Mouse (Mus musculus) liver, embryonic 13.5 days (tissue): ENCODE results near the gene Rgs11. TPM values are rescaled to one million over a fixed set of nuclear protein-coding genes. Genes with fewer than 3 reads are reported as not detected.

Experiments used
- ATAC-seq: fragments of 200-750 bp; cut with Nextera tagmentation; 2 replicates; pipeline ENCODE4 v1.8.0; 2017; ENCODE audit warnings: low read depth, mild to moderate bottlenecking, moderate number of reproducible peaks, moderate library complexity
- DNase-seq: peaks from one replicate; pipeline ENCODE4 v3.0.0; 2022
- H3K27ac ChIP-seq: fragments of 300-500 bp; sonication (generic); 2 replicates; pipeline ENCODE4 v1.5.1; 2015; ENCODE audit warnings: moderate library complexity, mild to moderate bottlenecking, inconsistent platforms
- H3K27me3 ChIP-seq: fragments of 300-500 bp; sonication (generic); 2 replicates; pipeline ENCODE4 v1.6.1; 2015; ENCODE audit warnings: mild to moderate bottlenecking, inconsistent platforms
- H3K36me3 ChIP-seq: fragments of 300-500 bp; sonication (generic); 2 replicates; pipeline ENCODE4 v1.6.1; 2015; ENCODE audit warnings: mild to moderate bottlenecking, inconsistent platforms
- H3K4me1 ChIP-seq: fragments of 300-500 bp; sonication (generic); replicated peaks from 2 replicates; pipeline ENCODE4 v1.6.1; 2015; ENCODE audit warnings: inconsistent platforms
- H3K4me2 ChIP-seq: fragments of 300-500 bp; sonication (generic); 2 replicates; pipeline ENCODE4 v1.6.1; 2015; ENCODE audit warnings: inconsistent platforms, mild to moderate bottlenecking, moderate library complexity
- H3K4me3 ChIP-seq: fragments of 300-500 bp; sonication (generic); replicated peaks from 2 replicates; pipeline ENCODE4 v1.5.1; 2015; ENCODE audit warnings: mild to moderate bottlenecking, inconsistent platforms
- H3K9ac ChIP-seq: fragments of 300-500 bp; sonication (generic); 2 replicates; pipeline ENCODE4 v1.6.1; 2015; ENCODE audit warnings: mild to moderate bottlenecking, inconsistent platforms
- H3K9me3 ChIP-seq: fragments of 300-500 bp; sonication (generic); replicated peaks from 2 replicates; pipeline ENCODE4 v1.6.1; 2016; ENCODE audit warnings: inconsistent platforms
- WGBS: fragments of 180-500 bp; shearing (Covaris S2); methylation state at CpG from one replicate; pipeline ENCODE4 v1.1.7; 2015; ENCODE audit not compliant: insufficient replicate concordance; 5-methylcytosine and 5-hydroxymethylcytosine counted together
- polyA plus RNA-seq: library from polyadenylated mRNA; unstranded; fragments of >200 nt; fragmentation: Nextera tagmentation; extraction: Ambion mirVana; gene quantifications from 2 replicates; pipeline ENCODE4 v1.2.1, GENCODE M21; 2015

Rgs11 gene
- polyA plus RNA-seq, 1 experiment from 2014 or later = 0.48 TPM

- DNase-seq (no peak), ATAC-seq (no peak)
- H3K9me3 ChIP-seq = no peaks in the 10 kb centered on the region
- WGBS = 66% methylated on average over 5 of the region's 5 CpGs
- H3K4me1 ChIP-seq = peaks cover 14% of the 10 kb centered on the region
- no peak overlapping the region for H3K27ac ChIP-seq
- peaks cover 4% of the 10 kb centered on the region; the same call in 1 of the 2 replicates for H3K36me3 ChIP-seq
- no peaks in the 10 kb centered on the region for H3K27me3 ChIP-seq
- no peak overlapping the region for H3K4me3 ChIP-seq
- no peak overlapping the region for H3K4me2 ChIP-seq
- H3K9ac ChIP-seq = no peak overlapping the region
Observed at GRCm38 (mm10) chr17:26231156-26231555, 28.4 kb downstream of the Rgs11 start.

- ATAC-seq = no peak
- Histone ChIP-seq H3K27me3 (no peaks in the 10 kb centered on the region), H3K36me3 (peaks cover 4% of the 10 kb centered on the region; the same call in 1 of the 2 replicates), H3K4me1 (peaks cover 26% of the 10 kb centered on the region), H3K9me3 (no peaks in the 10 kb centered on the region), H3K4me3 (no peak overlapping the region), H3K27ac (no peak overlapping the region), H3K9ac (no peak overlapping the region), H3K4me2 (no peak overlapping the region)
- DNase-seq = no peak
- 60% methylated on average over 8 of the region's 8 CpGs for WGBS
Observed at GRCm38 (mm10) chr17:26232863-26233262, 30.1 kb downstream of the Rgs11 start.

DNA sequence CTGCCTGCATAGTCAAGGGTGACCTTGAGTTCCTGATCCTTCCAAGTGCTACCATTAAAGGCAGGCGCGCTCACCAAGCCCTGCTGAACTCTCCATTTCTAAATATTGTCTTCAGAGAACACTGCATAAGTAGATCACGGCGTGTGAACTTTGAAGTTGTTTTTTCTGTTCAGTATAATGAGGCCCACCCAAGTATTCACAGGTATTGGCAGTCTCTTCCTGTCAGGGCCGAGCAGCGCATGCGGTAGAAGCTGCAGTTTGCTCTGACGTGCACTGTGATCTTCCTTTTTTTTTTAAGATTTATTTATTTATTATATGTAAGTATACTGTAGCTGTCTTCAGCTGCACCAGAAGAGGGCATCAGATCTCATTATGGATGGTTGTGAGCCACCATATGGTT lies 31.6 kb downstream of the Rgs11 start:
- Histone ChIP-seq H3K27ac (no peak overlapping the region), H3K9me3 (no peaks in the 10 kb centered on the region), H3K9ac (no peak overlapping the region), H3K4me3 (no peak overlapping the region), H3K4me1 (peaks cover 34% of the 10 kb centered on the region), H3K4me2 (no peak overlapping the region), H3K27me3 (no peaks in the 10 kb centered on the region), H3K36me3 (peaks cover 4% of the 10 kb centered on the region; the same call in 1 of the 2 replicates)
- ATAC-seq = no peak
- no peak for DNase-seq
- 86% methylated on average over 8 of the region's 8 CpGs for WGBS

DNA sequence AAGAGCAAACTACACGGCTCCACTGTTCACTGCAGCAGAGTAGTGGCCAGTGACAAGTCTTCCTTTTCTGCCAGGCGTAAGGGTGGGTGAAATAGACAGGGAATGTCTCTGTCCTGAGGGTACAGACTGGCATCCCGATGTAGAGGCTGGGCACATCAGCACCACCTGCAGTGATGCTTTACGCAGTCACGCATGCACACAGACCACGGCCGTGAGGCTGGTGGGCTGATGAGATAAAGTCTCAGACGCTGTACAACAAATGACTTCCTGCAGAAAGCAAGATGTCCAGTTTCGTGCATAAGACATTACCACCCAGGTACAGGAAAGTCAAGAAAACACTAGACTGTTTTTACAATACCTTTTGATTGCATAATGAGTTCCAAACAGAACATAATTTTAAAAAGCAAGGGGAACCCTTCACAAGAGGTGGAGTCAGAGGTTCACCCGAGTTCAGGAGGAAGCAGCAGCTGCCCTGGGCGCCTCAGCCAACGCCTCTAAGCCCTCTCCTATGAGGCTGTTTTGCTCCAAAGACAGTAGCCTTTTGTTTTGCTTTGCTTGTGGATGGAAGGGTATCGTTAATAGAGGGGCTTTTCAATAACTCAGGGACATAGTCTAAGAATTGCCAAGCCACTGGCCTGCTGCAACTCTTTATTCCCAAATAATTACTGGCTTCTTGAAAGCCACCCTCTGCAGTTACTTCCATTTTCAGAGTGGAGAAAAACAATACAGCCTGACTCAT lies 32.5 kb downstream of the Rgs11 start:
- Histone ChIP-seq H3K4me3 (no peak overlapping the region), H3K4me2 (no peak overlapping the region), H3K27ac (peak overlapping the region; percentile 19; the same call in 1 of the 2 replicates), H3K9ac (no peak overlapping the region), H3K9me3 (no peaks in the 10 kb centered on the region), H3K27me3 (no peaks in the 10 kb centered on the region), H3K4me1 (peaks cover 42% of the 10 kb centered on the region), H3K36me3 (peaks cover 4% of the 10 kb centered on the region; the same call in 1 of the 2 replicates)
- WGBS = 33% methylated on average over 13 of the region's 13 CpGs
- ATAC-seq (no peak), DNase-seq (no peak)

DNA sequence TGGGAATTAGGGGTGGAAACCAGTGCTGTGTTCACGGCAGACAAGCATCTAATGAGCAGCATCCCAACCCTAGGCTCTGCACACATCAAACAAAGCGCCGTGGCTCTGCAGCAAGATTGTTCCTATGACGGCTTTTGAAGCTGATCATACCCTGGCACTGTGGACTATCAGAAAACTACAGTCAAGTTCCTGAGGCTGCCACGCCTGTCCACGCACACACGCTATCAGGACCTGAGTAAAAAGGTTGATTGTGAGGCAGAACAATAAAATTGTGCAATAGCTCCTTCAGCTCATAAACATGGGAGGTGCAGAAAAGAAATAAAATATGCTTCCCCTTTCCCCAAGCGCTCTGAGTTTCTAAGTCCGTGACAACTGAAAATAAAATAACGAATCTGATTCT lies 34.9 kb downstream of the Rgs11 start:
- H3K27ac ChIP-seq = no peak overlapping the region
- ATAC-seq (peak; percentile 54), DNase-seq (no peak)
- H3K9me3 ChIP-seq = no peaks in the 10 kb centered on the region
- H3K9ac ChIP-seq = no peak overlapping the region
- no peaks in the 10 kb centered on the region for H3K27me3 ChIP-seq
- H3K4me2 ChIP-seq = no peak overlapping the region; the same call in 1 of the 2 replicates
- peaks cover 57% of the 10 kb centered on the region for H3K4me1 ChIP-seq
- no peak overlapping the region for H3K4me3 ChIP-seq
- WGBS = 38% methylated on average over 10 of the region's 10 CpGs
- H3K36me3 ChIP-seq = peaks cover 2% of the 10 kb centered on the region; the same call in 1 of the 2 replicates

- Histone ChIP-seq H3K4me3 (no peak overlapping the region), H3K36me3 (no peaks in the 10 kb centered on the region), H3K27me3 (no peaks in the 10 kb centered on the region), H3K27ac (peak overlapping the region; percentile 70), H3K9me3 (no peaks in the 10 kb centered on the region), H3K4me1 (peaks cover 76% of the 10 kb centered on the region), H3K4me2 (0 out of 2 replicates have a peak overlapping the region, but pooled peaks have one; percentile 15), H3K9ac (no peak overlapping the region)
- WGBS = 40% methylated on average over 2 of the region's 2 CpGs
- no peak for DNase-seq
- ATAC-seq = no peak
Observed at GRCm38 (mm10) chr17:26239551-26239950, 36.8 kb downstream of the Rgs11 start.

- 17% methylated on average over 6 of the region's 6 CpGs for WGBS
- peak; percentile 25; the same call in 1 of the 2 replicates for ATAC-seq
- Histone ChIP-seq H3K4me2 (0 out of 2 replicates have a peak overlapping the region, but pooled peaks have one; percentile 15), H3K4me1 (peaks cover 74% of the 10 kb centered on the region), H3K36me3 (no peaks in the 10 kb centered on the region), H3K9me3 (no peaks in the 10 kb centered on the region), H3K27me3 (no peaks in the 10 kb centered on the region), H3K27ac (peak overlapping the region; percentile 70), H3K9ac (no peak overlapping the region), H3K4me3 (no peak overlapping the region)
- no peak for DNase-seq
Observed at GRCm38 (mm10) chr17:26240120-26240790, 37.5 kb downstream of the Rgs11 start.

- no peaks in the 10 kb centered on the region for H3K9me3 ChIP-seq
- H3K27me3 ChIP-seq = no peaks in the 10 kb centered on the region
- 62% methylated on average over 6 of the region's 6 CpGs for WGBS
- H3K27ac ChIP-seq = peak overlapping the region; percentile 70
- ATAC-seq (no peak), DNase-seq (no peak)
- H3K4me1 ChIP-seq = peaks cover 67% of the 10 kb centered on the region
- no peak overlapping the region for H3K4me3 ChIP-seq
- H3K4me2 ChIP-seq = no peak overlapping the region
- no peaks in the 10 kb centered on the region for H3K36me3 ChIP-seq
- H3K9ac ChIP-seq = no peak overlapping the region
Observed at GRCm38 (mm10) chr17:26240990-26241389, 38.2 kb downstream of the Rgs11 start.

DNA sequence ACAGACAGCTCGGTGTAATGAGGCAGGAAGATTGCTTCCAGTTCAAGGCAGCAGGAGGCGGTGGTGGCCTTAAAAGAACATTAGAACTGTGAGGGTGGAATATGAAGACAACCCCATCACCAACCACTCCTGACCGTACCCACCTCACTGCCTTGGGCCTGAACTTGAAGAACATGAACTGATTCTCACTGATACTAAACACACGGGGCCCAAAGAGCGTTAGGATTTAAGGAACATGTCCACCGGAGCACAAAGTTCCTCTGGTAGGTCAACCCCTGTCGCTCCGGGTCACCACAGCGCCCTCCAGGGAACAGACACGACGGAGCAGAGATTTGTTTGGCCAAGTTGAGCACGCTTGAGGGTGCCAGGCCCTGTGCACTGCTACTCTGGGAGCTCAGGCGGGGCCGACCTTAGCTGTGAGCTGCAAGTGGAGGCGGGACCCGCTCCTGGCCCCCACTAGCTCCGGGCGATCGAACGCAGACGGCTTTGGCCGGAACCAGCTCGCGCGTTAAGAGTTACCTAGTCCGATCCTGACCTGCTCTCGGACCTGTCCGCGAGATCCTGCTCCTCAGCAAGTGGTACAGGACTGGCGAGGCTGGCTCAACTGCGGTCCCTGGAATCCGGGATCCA lies 40.8 kb downstream of the Rgs11 start:
- H3K36me3 ChIP-seq = no peaks in the 10 kb centered on the region
- peak overlapping the region; percentile 74 for H3K4me3 ChIP-seq
- DNase-seq (peak; percentile 22), ATAC-seq (peak; percentile 72)
- peak overlapping the region; percentile 95 for H3K4me2 ChIP-seq
- H3K27me3 ChIP-seq = no peaks in the 10 kb centered on the region
- peaks cover 54% of the 10 kb centered on the region for H3K4me1 ChIP-seq
- peak overlapping the region; percentile 77 for H3K27ac ChIP-seq
- H3K9ac ChIP-seq = peak overlapping the region; percentile 74
- H3K9me3 ChIP-seq = no peaks in the 10 kb centered on the region
- WGBS = under 1% methylated on average over 32 of the region's 32 CpGs

GRCm38 (mm10) chr17:26244101-26244841 lies 41.5 kb downstream of the Rgs11 start, which contains the start of gene Fam234a:
Fam234a (minus strand) TSS chr17:26244242.
- peak; percentile 80 for DNase-seq
- WGBS = 6% methylated on average over 33 of the region's 33 CpGs
- Histone ChIP-seq H3K36me3 (no peaks in the 10 kb centered on the region), H3K9me3 (no peaks in the 10 kb centered on the region), H3K27ac (peak within 1 kb of the TSS; percentile 77), H3K27me3 (no peaks in the 10 kb centered on the region), H3K9ac (peak within 1 kb of the TSS; percentile 74), H3K4me3 (peak within 1 kb of the TSS; percentile 74), H3K4me1 (peaks cover 51% of the 10 kb centered on the region), H3K4me2 (peak within 1 kb of the TSS; percentile 95)
- ATAC-seq = peak; percentile 94
